Mouse (Mus musculus) gastrocnemius, postnatal 36 days (tissue): ENCODE measurements around the gene Ppara. TPM values are rescaled to one million over a fixed set of nuclear protein-coding genes. Genes with fewer than 3 reads are reported as not detected.
A peak's percentile ranks its signal among the peaks of the same experiment; 100 is the strongest.

Experiments
- DNase-seq, 2 experiments: peaks; one replicate each; pipeline ENCODE4 v3.0.0; 2022
- intact Hi-C: fragments of 180-260 bp; cut with DNase I; formaldehyde crosslinking; loops from one replicate; pipeline ENCODE4 v1.15.1; 2025
- total RNA-seq, 2 experiments: library from RNA; stranded (reverse); gene quantifications; 2 replicates each; pipeline ENCODE4 v1.2.3; 2021

Ppara gene
- total RNA-seq, 2 experiments from 2014 or later, result 14.5 to 16.5 TPM

GRCm38 (mm10) chr15:85703858-85704257 is 30.9 kb upstream of the Ppara start:
- intact Hi-C loops, result no loop called here
- DNase-seq, result no peak

GRCm38 (mm10) chr15:85704341-85705012 is 30.3 kb upstream of the Ppara start:
- no peak for DNase-seq
- intact Hi-C loops, result loop anchor here (5.0 kb wide), 1 partner anchor 32 kb away; no protein-coding TSS in a partner anchor

GRCm38 (mm10) chr15:85705013-85705528 is 29.7 kb upstream of the Ppara start:
- intact Hi-C loops, result loop anchor here (5.0 kb wide), 1 partner anchor 33 kb away; no protein-coding TSS in a partner anchor

GRCm38 (mm10) chr15:85705566-85706332 is 29.0 kb upstream of the Ppara start:
- intact Hi-C loops, result loop anchor here (2.0 to 5.0 kb wide), 2 partner anchors 17 to 33 kb away; no protein-coding TSS in a partner anchor
- no peak for DNase-seq

More at GRCm38 (mm10) chr15:85705013-85705528, 29.7 kb upstream of the Ppara start:
- DNase-seq, result no peak

GRCm38 (mm10) chr15:85706527-85706926 is 28.3 kb upstream of the Ppara start:
- no peak for DNase-seq
- intact Hi-C loops, result loop anchor here (2.0 to 5.0 kb wide), 2 partner anchors 18 to 34 kb away; no protein-coding TSS in a partner anchor

GRCm38 (mm10) chr15:85707017-85707416 is 27.8 kb upstream of the Ppara start:
- no peak for DNase-seq
- intact Hi-C loops, result loop anchor here (2.0 to 5.0 kb wide), 2 partner anchors 18 to 35 kb away; no protein-coding TSS in a partner anchor

GRCm38 (mm10) chr15:85707458-85708030 is 27.2 kb upstream of the Ppara start:
- no peak for DNase-seq
- intact Hi-C loops, result loop anchor here (2.0 to 5.0 kb wide), 2 partner anchors 19 to 35 kb away; no protein-coding TSS in a partner anchor

- intact Hi-C loops, result loop anchor here (5.0 kb wide), 1 partner anchor 36 kb away; no protein-coding TSS in a partner anchor
- DNase-seq, result no peak
These were observed 26.6 kb upstream of the Ppara start for GRCm38 (mm10) chr15:85708217-85708616.

- DNase-seq, result no peak
These were observed 25.9 kb upstream of the Ppara start for GRCm38 (mm10) chr15:85708843-85709242.

GRCm38 (mm10) chr15:85709268-85709973 is 25.4 kb upstream of the Ppara start:
- intact Hi-C loops, result loop anchor here (1.0 to 5.0 kb wide), 3 partner anchors 37 to 111 kb away; no protein-coding TSS in a partner anchor
- DNase-seq, result peak; percentile 81 to 83

More at GRCm38 (mm10) chr15:85708843-85709242, 25.9 kb upstream of the Ppara start:
- intact Hi-C loops, result loop anchor here (1.0 to 5.0 kb wide), 3 partner anchors 37 to 111 kb away; no protein-coding TSS in a partner anchor

- DNase-seq, result peak; percentile 75 to 77
- intact Hi-C loops, result no loop called here
These were observed 24.6 kb upstream of the Ppara start for GRCm38 (mm10) chr15:85710179-85710578.

GRCm38 (mm10) chr15:85710641-85711580 is 23.9 kb upstream of the Ppara start:
- no peak for DNase-seq
- intact Hi-C loops, result no loop called here

- DNase-seq, result no peak
- intact Hi-C loops, result no loop called here
These were observed 22.1 kb upstream of the Ppara start for GRCm38 (mm10) chr15:85712565-85713168.

- intact Hi-C loops, result no loop called here
- no peak for DNase-seq
These were observed 21.4 kb upstream of the Ppara start for GRCm38 (mm10) chr15:85713417-85713816.

- no peak for DNase-seq
These were observed 19.7 kb upstream of the Ppara start for GRCm38 (mm10) chr15:85715059-85715458.

GRCm38 (mm10) chr15:85716045-85716444 is 18.7 kb upstream of the Ppara start:
- intact Hi-C loops, result loop anchor here (1.0 to 5.0 kb wide), 3 partner anchors 125 to 321 kb away; no protein-coding TSS in a partner anchor
- peak; percentile 78 to 81 for DNase-seq

More at GRCm38 (mm10) chr15:85715059-85715458, 19.7 kb upstream of the Ppara start:
- intact Hi-C loops, result loop anchor here (5.0 kb wide), 1 partner anchor 322 kb away; no protein-coding TSS in a partner anchor

GRCm38 (mm10) chr15:85716591-85716990 is 18.2 kb upstream of the Ppara start:
- intact Hi-C loops, result loop anchor here (1.0 to 5.0 kb wide), 3 partner anchors 125 to 321 kb away; no protein-coding TSS in a partner anchor
- DNase-seq, result no peak

- no peak for DNase-seq
- intact Hi-C loops, result loop anchor here (2.0 to 5.0 kb wide), 2 partner anchors 150 to 320 kb away; no protein-coding TSS in a partner anchor
These were observed 17.8 kb upstream of the Ppara start for GRCm38 (mm10) chr15:85717008-85717407.
